Mouse (Mus musculus): Measurements from ENCODE around the gene Rfx8. TPM values are rescaled to one million over a fixed set of nuclear protein-coding genes. Genes with fewer than 3 reads are reported as not detected.

Gene Rfx8
- polyA plus RNA-seq, 1 experiment from 2014 or later, result 0.20 TPM

- H3K9me3 ChIP-seq (replicated peaks), result no peaks in the 10 kb centered on the region
- H3K27me3 ChIP-seq (ENCODE audit: low read depth, poor library complexity, severe bottlenecking), result no peaks in the 10 kb centered on the region
- WGBS, result 58% methylated on average over 8 of the region's 8 CpGs
- H3K4me1 ChIP-seq, result 0 out of 2 replicates have a peak, but pooled peaks cover 5% of the 10 kb centered on the region
- no peak for DNase-seq (ENCODE audit: low spot score)
- H3K36me3 ChIP-seq, result no peaks in the 10 kb centered on the region
- H3K4me3 ChIP-seq, result no peak overlapping the region
- no peak overlapping the region for H3K27ac ChIP-seq (replicated peaks)
Observed at GRCm38 (mm10) chr1:39618524-39618923, 102.3 kb downstream of the Rfx8 start.

- 72% methylated on average over 6 of the region's 6 CpGs for WGBS
- Histone ChIP-seq H3K4me1 (0 out of 2 replicates have a peak, but pooled peaks cover 5% of the 10 kb centered on the region), H3K36me3 (no peaks in the 10 kb centered on the region), H3K9me3 (replicated peaks) (no peaks in the 10 kb centered on the region), H3K27ac (replicated peaks) (no peak overlapping the region), H3K27me3 (ENCODE audit: low read depth, poor library complexity, severe bottlenecking) (no peaks in the 10 kb centered on the region), H3K4me3 (no peak overlapping the region)
- no peak for DNase-seq (ENCODE audit: low spot score)
Observed at GRCm38 (mm10) chr1:39615526-39615925, 105.3 kb downstream of the Rfx8 start.

Other genes starting within 250 kb of the Rfx8 start
- 5.9 TPM in 2 replicates for gene Tbc1d8, start 242.2 kb downstream of the Rfx8 start, polyA plus RNA-seq (2016; fragmentation: Nextera tagmentation; extraction: Ambion mirVana)
- 18.8 and 20.9 TPM in 2 replicates for gene Cnot11, start 186.0 kb downstream of the Rfx8 start, polyA plus RNA-seq (2016; fragmentation: Nextera tagmentation; extraction: Ambion mirVana)
- gene Rnf149, start 143.6 kb downstream of the Rfx8 start, polyA plus RNA-seq (2016; fragmentation: Nextera tagmentation; extraction: Ambion mirVana), result 21.6 and 24.3 TPM in 2 replicates
- 0.57 and 0.76 TPM in 2 replicates for gene Creg2, start 69.5 kb downstream of the Rfx8 start, polyA plus RNA-seq (2016; fragmentation: Nextera tagmentation; extraction: Ambion mirVana)
- gene Gm3646, start 84.3 kb upstream of the Rfx8 start, polyA plus RNA-seq (2016; fragmentation: Nextera tagmentation; extraction: Ambion mirVana), result not detected in 2 replicates
- 25.1 and 37.8 TPM in 2 replicates for gene Map4k4, start 179.9 kb upstream of the Rfx8 start, polyA plus RNA-seq (2016; fragmentation: Nextera tagmentation; extraction: Ambion mirVana)